Mouse (Mus musculus): ENCODE results near the gene Wdr35.

GRCm38 (mm10) chr12:9016376-9016775 lies 42.7 kb downstream of the Wdr35 start:
- no peak for TF ChIP-seq CTCF (conservative IDR thresholded peaks at IDR 0.05 in 1 of 2, IDR thresholded peaks at IDR 0.05 in 1 of 2; ENCODE audit: low read depth in 2 of 2, low read length in 2 of 2)
- no peak for TF ChIP-seq POLR2AphosphoS2 (IDR thresholded peaks at IDR 0.05; ENCODE audit: low read depth, low read length)
- TF ChIP-seq ZNF384 (IDR thresholded peaks at IDR 0.05; ENCODE audit: low read depth, low read length): no peak
- no peak for TF ChIP-seq POLR2A (IDR thresholded peaks at IDR 0.05; ENCODE audit: low read depth, low read length)
- no peak for TF ChIP-seq HCFC1 (IDR thresholded peaks at IDR 0.05; ENCODE audit: low read depth, low read length)
- no peak for TF ChIP-seq SMC3 (IDR thresholded peaks at IDR 0.05; ENCODE audit: low read depth, low read length)
- no peak for TF ChIP-seq JUND (conservative IDR thresholded peaks at IDR 0.05; ENCODE audit: low read depth, low read length)
- TF ChIP-seq MXI1 (IDR thresholded peaks at IDR 0.05; ENCODE audit: low read depth, low read length): no peak
- no peak for TF ChIP-seq MYC (IDR thresholded peaks at IDR 0.05; ENCODE audit: low read depth, low read length)
- TF ChIP-seq MAX (IDR thresholded peaks at IDR 0.05; ENCODE audit: low read length): no peak
- no peak for TF ChIP-seq KAT2A (IDR thresholded peaks at IDR 0.05; ENCODE audit: insufficient replicate concordance, low read length)
- no peak for TF ChIP-seq CHD2 (IDR thresholded peaks at IDR 0.05; ENCODE audit: low read length)
- TF ChIP-seq EP300 (IDR thresholded peaks at IDR 0.05; ENCODE audit: low read length): no peak

Measured in CH12.LX (cell line).